Mouse (Mus musculus): Measurements from ENCODE around the gene Map2k4. TPM values are rescaled to one million over a fixed set of nuclear protein-coding genes. Genes with fewer than 3 reads are reported as not detected.

The Map2k4 gene
- polyA plus RNA-seq, 1 experiment, result 18.5 TPM

GRCm38 (mm10) chr11:65812088-65812487 is 24.0 kb upstream of the Map2k4 start:
- Histone ChIP-seq H3K4me3 (ENCODE audit: control insufficient read depth, insufficient read depth, low read length) (no peak overlapping the region), H3K36me3 (ENCODE audit: control insufficient read depth, insufficient read depth, low read length) (peaks cover 30% of the 10 kb centered on the region), H3K27me3 (ENCODE audit: control insufficient read depth, insufficient read depth, low read length) (no peaks in the 10 kb centered on the region), H3K27ac (ENCODE audit: control insufficient read depth, insufficient read depth, low read length) (no peak overlapping the region), H3K4me1 (replicated peaks; ENCODE audit: control insufficient read depth, insufficient read depth, low read length) (peaks cover 2% of the 10 kb centered on the region; the same call in 1 of the 2 replicates)
- TF ChIP-seq POLR2A (IDR thresholded peaks at IDR 0.05; ENCODE audit: control insufficient read depth, extremely low read depth, insufficient read depth, low read length, poor library complexity) (no peak), CTCF (IDR thresholded peaks at IDR 0.05; ENCODE audit: borderline replicate concordance, control insufficient read depth, extremely low read depth, insufficient read depth, low read length, poor library complexity) (no peak)
- WGBS, result 93% methylated on average over 5 of the region's 5 CpGs
- DNase-seq, result no peak

DNA sequence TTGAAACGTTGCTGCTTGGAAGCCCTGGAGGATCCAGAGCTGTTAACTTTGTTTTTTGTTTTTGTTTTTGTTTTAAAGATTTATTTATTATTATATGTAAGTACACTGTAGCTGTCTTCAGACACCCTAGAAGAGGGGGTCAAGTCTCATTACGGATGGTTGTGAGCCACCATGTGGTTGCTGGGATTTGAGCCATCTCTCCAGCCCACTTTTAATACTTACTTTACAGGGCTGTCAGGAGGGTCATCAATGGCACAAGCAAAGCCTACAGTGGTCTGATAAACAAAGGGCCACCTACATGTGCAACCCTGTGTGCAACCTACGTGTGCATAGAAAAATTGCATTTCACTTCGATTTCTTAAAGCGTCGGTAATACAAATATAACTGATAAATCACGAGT is 19.5 kb upstream of the Map2k4 start:
- Histone ChIP-seq H3K27ac (ENCODE audit: control insufficient read depth, insufficient read depth, low read length) (no peak overlapping the region), H3K4me3 (ENCODE audit: control insufficient read depth, insufficient read depth, low read length) (peak overlapping the region; percentile 75), H3K36me3 (ENCODE audit: control insufficient read depth, insufficient read depth, low read length) (no peaks in the 10 kb centered on the region), H3K27me3 (ENCODE audit: control insufficient read depth, insufficient read depth, low read length) (no peaks in the 10 kb centered on the region), H3K4me1 (replicated peaks; ENCODE audit: control insufficient read depth, insufficient read depth, low read length) (peaks cover 2% of the 10 kb centered on the region; the same call in 1 of the 2 replicates)
- no peak for DNase-seq
- 50% methylated on average over 7 of the region's 7 CpGs for WGBS
- TF ChIP-seq POLR2A (IDR thresholded peaks at IDR 0.05; ENCODE audit: control insufficient read depth, extremely low read depth, insufficient read depth, low read length, poor library complexity) (no peak), CTCF (IDR thresholded peaks at IDR 0.05; ENCODE audit: borderline replicate concordance, control insufficient read depth, extremely low read depth, insufficient read depth, low read length, poor library complexity) (no peak)

DNA sequence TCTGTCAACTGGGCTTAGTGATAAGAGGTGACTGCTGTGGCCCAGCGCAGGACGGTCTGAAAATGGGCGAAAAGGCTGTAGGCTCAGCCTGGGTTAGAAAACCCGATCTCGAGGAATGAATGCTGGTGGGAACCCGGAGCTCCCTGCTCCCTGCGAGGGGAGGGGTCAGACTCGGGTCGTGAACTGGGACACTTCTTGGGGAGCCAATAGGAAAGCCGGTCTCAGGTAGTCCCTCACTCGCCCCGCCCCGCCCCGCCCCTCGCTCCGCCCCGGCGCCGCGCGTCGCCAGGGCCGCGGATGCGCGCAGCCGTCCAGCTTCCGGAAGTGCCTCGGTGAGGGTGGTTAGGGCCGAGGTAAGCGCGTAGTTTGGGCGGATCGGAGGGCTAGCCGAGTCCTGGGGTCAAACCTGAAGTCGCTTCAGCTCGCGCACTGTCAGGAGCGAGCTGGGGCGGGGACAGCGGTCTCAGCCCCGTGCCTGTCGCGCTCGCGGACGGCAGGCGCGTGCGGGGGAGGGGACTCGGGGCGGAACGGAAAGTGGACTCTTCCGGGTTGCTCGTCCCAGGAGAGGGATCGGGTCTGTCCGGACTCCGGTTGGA is 18.9 kb upstream of the Map2k4 start, which contains the start of gene Zkscan6:
TSS of gene Zkscan6 (plus strand) at position 267 of the 596 bp plus-strand sequence.
- Histone ChIP-seq H3K4me1 (replicated peaks; ENCODE audit: control insufficient read depth, insufficient read depth, low read length) (peaks cover 2% of the 10 kb centered on the region; the same call in 1 of the 2 replicates), H3K36me3 (ENCODE audit: control insufficient read depth, insufficient read depth, low read length) (no peaks in the 10 kb centered on the region), H3K27ac (ENCODE audit: control insufficient read depth, insufficient read depth, low read length) (peak within 1 kb of the TSS; percentile 67), H3K4me3 (ENCODE audit: control insufficient read depth, insufficient read depth, low read length) (peak within 1 kb of the TSS; percentile 75), H3K27me3 (ENCODE audit: control insufficient read depth, insufficient read depth, low read length) (no peaks in the 10 kb centered on the region)
- DNase-seq, result peak; percentile 88
- under 1% methylated on average over 58 of the region's 58 CpGs for WGBS
- TF ChIP-seq CTCF (IDR thresholded peaks at IDR 0.05; ENCODE audit: borderline replicate concordance, control insufficient read depth, extremely low read depth, insufficient read depth, low read length, poor library complexity), result 0 out of 2 replicates have a peak, but pooled peaks have one; percentile 32
- TF ChIP-seq POLR2A (IDR thresholded peaks at IDR 0.05; ENCODE audit: control insufficient read depth, extremely low read depth, insufficient read depth, low read length, poor library complexity), result peak; percentile 77; the same call in 1 of the 2 replicates

DNA sequence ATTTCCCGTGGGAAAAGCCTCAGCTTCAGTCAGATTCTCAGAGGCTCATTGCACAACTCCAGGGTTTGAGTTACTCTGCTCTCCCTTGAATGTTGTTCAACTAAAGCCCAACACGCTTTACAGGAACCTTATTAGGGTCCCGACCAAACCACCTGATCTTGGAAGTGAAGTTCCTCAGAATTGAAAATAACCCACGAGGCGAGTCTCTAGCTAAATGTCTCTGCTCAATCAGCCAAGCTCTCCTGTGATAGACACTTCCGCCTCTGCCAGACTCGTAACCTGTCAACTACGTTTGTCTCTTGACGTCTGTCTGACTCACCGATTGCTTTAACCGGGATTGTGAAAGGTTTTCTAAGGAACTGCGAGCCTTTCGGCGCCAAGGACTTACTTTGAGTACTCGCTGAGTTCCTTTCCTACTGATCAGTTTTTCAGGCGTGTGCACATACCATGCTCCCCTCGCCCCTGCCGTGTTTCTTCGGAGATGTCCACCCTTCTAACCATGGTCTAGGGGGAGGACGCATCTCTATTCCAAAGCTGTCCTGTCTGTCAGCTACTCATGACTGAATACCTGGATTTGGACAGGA is 18.3 kb upstream of the Map2k4 start:
- WGBS, result 1% methylated on average over 20 of the region's 20 CpGs
- peaks cover 2% of the 10 kb centered on the region; the same call in 1 of the 2 replicates for H3K4me1 ChIP-seq (replicated peaks; ENCODE audit: control insufficient read depth, insufficient read depth, low read length)

DNA sequence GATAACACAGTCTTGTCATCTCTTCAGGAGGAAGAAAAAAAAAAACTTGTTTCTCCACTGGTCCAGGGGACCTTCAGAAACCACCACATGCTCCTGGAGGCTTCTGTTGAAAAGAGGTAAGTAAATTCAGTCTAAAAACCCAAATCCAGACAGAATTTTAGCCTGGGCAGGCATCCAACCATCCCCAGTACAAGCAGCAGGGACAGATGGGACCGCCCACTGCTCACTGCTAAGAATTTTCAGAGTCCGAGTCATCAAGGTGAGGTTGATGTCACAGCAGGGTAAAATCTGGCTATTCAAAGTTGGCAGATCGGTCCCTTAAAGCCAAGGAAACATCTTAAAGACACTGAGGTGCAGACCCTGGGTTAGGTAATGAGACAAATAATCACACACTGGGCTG is 13.8 kb upstream of the Map2k4 start:
- WGBS, result 95% methylated on average over 3 of the region's 3 CpGs
- Histone ChIP-seq H3K4me3 (ENCODE audit: control insufficient read depth, insufficient read depth, low read length) (no peak overlapping the region), H3K27me3 (ENCODE audit: control insufficient read depth, insufficient read depth, low read length) (no peaks in the 10 kb centered on the region), H3K27ac (ENCODE audit: control insufficient read depth, insufficient read depth, low read length) (no peak overlapping the region), H3K36me3 (ENCODE audit: control insufficient read depth, insufficient read depth, low read length) (no peaks in the 10 kb centered on the region), H3K4me1 (replicated peaks; ENCODE audit: control insufficient read depth, insufficient read depth, low read length) (no peaks in the 10 kb centered on the region)
- no peak for DNase-seq
- no peak for TF ChIP-seq CTCF (IDR thresholded peaks at IDR 0.05; ENCODE audit: borderline replicate concordance, control insufficient read depth, extremely low read depth, insufficient read depth, low read length, poor library complexity)

More for the DNA sequence above, 18.3 kb upstream of the Map2k4 start:
- H3K27me3 ChIP-seq (ENCODE audit: control insufficient read depth, insufficient read depth, low read length), result no peaks in the 10 kb centered on the region
- TF ChIP-seq POLR2A (IDR thresholded peaks at IDR 0.05; ENCODE audit: control insufficient read depth, extremely low read depth, insufficient read depth, low read length, poor library complexity) (no peak), CTCF (IDR thresholded peaks at IDR 0.05; ENCODE audit: borderline replicate concordance, control insufficient read depth, extremely low read depth, insufficient read depth, low read length, poor library complexity) (no peak)
- no peaks in the 10 kb centered on the region for H3K36me3 ChIP-seq (ENCODE audit: control insufficient read depth, insufficient read depth, low read length)
- peak overlapping the region; percentile 68 for H3K4me3 ChIP-seq (ENCODE audit: control insufficient read depth, insufficient read depth, low read length)
- DNase-seq, result no peak
- H3K27ac ChIP-seq (ENCODE audit: control insufficient read depth, insufficient read depth, low read length), result peak overlapping the region; percentile 67

DNA sequence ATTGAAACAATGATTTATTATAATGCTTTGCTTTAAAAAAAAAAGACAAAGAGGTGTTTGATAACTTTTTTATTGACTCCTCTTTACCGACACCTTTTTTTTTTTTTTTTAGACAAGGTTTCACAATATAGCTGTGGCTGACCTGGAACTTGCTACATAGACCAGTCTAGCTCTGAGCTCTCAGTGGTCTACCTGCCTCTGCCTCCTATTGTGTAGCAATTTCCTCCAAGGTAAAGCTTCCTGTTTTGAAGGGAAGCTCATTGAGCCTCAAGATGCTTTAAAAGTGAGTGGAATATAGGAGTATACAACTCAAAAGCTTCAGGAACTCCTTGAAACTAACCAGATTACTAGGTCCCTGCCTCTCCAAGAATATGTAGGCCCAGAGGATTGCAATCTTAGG is 7.8 kb upstream of the Map2k4 start:
- no peak overlapping the region for H3K27ac ChIP-seq (ENCODE audit: control insufficient read depth, insufficient read depth, low read length)
- WGBS, result 91% methylated on average over 1 of the region's 1 CpGs

More for the DNA sequence above, 7.8 kb upstream of the Map2k4 start:
- Histone ChIP-seq H3K4me1 (replicated peaks; ENCODE audit: control insufficient read depth, insufficient read depth, low read length) (peaks cover 3% of the 10 kb centered on the region), H3K36me3 (ENCODE audit: control insufficient read depth, insufficient read depth, low read length) (no peaks in the 10 kb centered on the region), H3K4me3 (ENCODE audit: control insufficient read depth, insufficient read depth, low read length) (no peak overlapping the region), H3K27me3 (ENCODE audit: control insufficient read depth, insufficient read depth, low read length) (no peaks in the 10 kb centered on the region)
- TF ChIP-seq POLR2A (IDR thresholded peaks at IDR 0.05; ENCODE audit: control insufficient read depth, extremely low read depth, insufficient read depth, low read length, poor library complexity) (no peak), CTCF (IDR thresholded peaks at IDR 0.05; ENCODE audit: borderline replicate concordance, control insufficient read depth, extremely low read depth, insufficient read depth, low read length, poor library complexity) (no peak)
- no peak for DNase-seq

Measured in thymus, adult 2 months (tissue).